Mouse (Mus musculus): ENCODE measurements around the gene Prkra. TPM values are rescaled to one million over a fixed set of nuclear protein-coding genes. Genes with fewer than 3 reads are reported as not detected.
"Not testable (repeated sequence)": the region's sequence is repeated elsewhere in the genome, so short reads cannot be mapped to it uniquely, and the experiment has no call there.

The Prkra gene
- total RNA-seq, 2 experiments from 2014 or later = 22.4 to 26.2 TPM

DNA sequence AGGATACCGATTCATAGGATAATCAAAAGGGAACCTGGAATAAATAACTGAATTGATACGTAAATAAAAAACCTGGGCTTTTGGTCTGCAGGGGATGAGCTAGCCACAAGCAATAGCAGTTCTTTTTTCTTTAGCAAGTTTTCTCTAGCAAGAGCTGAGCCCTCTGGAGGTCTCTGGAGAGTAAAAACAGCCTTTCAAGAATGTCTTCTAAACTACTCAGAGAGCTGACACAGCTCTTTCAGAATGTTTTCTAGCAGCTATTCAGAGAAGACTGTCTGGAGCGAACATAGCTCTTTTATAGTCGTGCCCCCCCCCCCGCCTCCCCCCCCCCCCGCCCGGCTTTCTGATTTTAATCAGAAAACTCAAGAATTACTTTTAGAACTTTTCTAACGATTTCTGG lies 11.6 kb upstream of the Prkra start:
- no peak for DNase-seq (ENCODE audit: extremely low spot score in 1 of 2, low spot score in 2 of 2)
- intact Hi-C loops (cut with DNase I) = no loop called here

DNA sequence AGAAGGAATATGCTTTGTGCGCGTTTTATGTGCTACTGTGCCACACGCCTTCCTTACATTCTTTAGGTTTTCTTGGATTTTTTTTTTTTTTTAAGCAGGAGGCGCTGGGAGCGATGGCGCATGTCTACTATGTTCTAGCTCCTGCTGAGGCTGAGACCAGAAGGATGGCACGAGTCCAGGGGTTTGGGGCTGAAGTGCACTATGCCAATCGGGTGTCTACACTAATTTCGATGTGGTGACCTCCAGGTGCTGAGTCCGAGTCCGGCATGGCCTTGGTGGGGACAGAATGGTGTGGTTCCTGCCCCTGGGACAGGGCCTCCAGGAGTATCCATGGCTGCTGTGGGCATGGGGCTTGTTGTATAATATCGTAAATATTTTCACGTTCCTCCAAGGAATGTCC lies 10.7 kb upstream of the Prkra start:
- DNase-seq (ENCODE audit: extremely low spot score in 1 of 2, low spot score in 2 of 2) = peak in 1 of 2 experiments; percentile 30
- intact Hi-C loops (cut with DNase I) = no loop called here

DNA sequence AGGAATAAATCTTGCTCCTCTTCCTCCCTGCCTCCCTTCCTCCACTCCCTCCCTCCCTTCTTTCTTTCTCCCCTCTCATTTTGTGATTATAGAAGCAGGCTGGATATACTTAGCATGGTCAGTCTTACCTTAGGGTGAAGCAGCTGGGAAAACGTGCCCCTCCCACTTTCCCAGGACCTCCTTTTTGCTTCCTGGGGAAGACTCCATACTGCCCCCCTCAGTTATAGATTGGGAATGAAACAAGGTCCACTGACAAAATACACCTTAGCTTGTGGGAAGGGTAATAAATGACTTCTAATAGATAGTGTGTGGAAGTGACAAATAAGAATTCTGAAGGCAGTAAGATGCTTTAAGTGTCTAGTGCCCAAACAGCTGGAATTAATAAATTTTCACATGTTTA lies 8.2 kb upstream of the Prkra start:
- intact Hi-C loops (cut with DNase I) = no loop called here

DNA sequence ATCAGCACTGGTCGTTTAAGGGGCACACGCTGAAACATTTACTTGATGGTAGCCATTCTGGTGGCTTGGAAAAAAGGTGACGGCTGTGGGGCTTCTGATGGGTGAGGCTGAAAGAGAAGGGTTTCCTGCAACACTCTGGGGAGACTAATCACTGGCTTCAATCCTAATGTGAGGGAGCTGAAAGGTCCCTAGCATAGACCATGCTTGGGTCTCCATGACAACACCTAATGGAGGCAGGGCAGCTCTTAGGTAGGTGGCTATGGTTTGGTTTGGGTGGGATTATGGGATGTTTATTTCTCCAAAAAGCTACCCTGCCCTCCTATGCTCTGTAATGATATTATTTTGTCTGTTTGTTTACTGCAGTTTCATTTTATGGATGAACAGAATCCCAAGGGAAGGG lies 7.6 kb upstream of the Prkra start:
- DNase-seq (ENCODE audit: extremely low spot score in 1 of 2, low spot score in 2 of 2) = no peak
- intact Hi-C loops (cut with DNase I) = no loop called here

More for the DNA sequence above, 8.2 kb upstream of the Prkra start:
- DNase-seq (ENCODE audit: extremely low spot score in 1 of 2, low spot score in 2 of 2) = no peak

DNA sequence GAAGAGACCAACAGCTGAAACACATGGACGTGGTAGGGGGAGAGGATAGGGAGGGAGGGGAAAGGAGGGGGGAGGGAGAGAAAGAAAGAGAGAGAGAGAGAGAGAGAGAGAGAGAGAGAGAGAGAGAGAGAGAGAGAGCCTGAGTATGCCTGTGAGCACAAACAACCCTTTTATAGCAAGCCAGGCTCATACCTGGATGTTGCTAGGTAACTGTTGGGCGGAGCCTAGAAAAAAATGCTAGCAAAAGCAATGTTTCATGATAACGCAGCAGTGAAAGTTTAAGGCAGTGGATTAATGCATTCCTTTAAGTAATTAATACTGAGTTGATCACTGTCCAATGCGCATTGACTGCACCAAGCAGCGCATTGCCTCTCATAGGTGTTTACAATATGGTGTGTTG lies 6.8 kb upstream of the Prkra start:
- intact Hi-C loops (cut with DNase I) = no loop called here

DNA sequence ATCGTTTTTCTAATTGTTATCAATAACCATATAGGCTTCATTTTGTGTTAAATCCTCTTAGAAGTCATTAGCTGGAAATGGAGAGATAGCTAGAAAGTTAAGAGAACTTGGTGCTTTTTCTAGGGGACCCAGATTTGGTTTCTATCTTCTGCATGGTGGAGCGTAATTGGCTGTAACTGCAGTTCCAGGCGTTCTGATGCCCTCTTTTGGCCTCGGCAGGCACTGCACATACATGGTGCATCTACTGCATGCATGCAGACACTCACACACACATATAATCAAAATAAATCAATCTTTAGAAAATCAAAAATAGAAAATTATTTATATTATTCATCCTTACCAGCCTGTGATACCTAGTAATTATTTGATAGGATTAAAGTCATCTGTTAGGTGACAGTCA lies 5.3 kb upstream of the Prkra start:
- no peak for DNase-seq (ENCODE audit: extremely low spot score in 1 of 2, low spot score in 2 of 2)
- intact Hi-C loops (cut with DNase I) = no loop called here

More for the DNA sequence above, 6.8 kb upstream of the Prkra start:
- no peak for DNase-seq (ENCODE audit: extremely low spot score in 1 of 2, low spot score in 2 of 2)

DNA sequence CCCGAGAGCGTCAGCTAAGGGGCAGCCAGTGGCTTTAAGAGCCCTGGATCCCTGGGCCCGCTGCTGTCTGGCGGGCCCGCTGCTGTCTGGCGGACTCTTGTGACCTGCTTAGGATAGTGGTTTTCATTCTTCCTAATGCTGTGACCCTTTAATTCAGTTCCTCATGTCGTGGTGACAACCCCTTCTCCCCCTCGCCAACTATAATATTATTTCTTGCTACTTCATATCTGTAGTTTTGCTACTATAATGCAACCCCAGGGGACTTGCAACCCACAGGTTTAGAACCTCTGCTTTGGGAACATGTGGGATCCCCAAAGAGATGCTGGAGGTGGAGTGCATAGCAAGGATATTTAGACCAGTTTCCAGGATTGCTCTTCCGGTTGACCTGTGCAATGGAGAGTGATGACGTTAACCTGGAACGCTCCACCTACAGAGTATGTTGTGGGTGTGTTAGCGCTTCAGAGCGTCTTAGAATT lies 889 bp upstream of the Prkra start:
- intact Hi-C loops (cut with DNase I) = no loop called here
- peak in 1 of 2 experiments; percentile 26 for DNase-seq (ENCODE audit: extremely low spot score in 1 of 2, low spot score in 2 of 2)

DNA sequence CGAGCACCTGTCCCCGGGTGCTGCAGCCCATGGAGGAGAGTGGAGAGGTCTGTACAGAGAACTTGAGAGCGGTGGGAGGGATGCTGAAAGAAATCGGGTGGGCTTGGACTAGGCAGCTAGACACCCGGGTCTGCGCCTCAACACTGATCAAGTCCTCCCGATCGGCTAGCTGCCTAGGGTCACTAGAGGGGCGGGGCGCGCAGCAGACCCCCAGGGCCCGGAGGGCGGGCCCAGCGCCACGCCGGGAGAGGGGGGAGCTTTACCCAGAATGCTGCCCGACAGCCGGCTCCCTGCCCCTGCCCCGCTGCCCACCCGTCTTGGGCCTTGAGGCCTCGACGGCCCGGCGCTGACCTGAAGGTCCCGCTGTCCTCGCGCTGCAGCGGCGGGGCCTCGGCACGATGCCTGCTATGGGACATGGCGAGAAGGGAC lies 360 bp downstream of the Prkra start:
- DNase-seq (ENCODE audit: extremely low spot score in 1 of 2, low spot score in 2 of 2) = peak in 1 of 2 experiments; percentile 77
- intact Hi-C loops (cut with DNase I) = no loop called here

DNA sequence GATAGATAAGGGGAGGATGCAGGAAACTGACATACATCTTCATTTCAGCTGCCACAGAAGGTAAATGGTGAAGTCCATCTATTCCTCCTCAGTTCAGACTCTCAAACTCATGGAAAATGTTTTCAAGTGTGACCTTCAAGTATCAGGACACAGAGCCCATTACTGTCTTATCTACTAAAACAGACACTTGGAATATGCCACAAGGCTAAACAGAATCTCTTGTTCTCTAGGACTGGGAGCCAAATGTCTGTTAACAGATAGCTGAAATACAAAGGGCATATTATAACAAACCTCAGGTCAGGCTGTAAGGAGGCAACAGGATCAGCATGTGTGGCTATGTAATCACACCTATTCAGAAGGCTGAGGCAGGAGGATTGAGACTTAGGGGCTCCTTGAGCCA lies 4.0 kb downstream of the Prkra start:
- no peak for DNase-seq (ENCODE audit: extremely low spot score in 1 of 2, low spot score in 2 of 2)
- intact Hi-C loops (cut with DNase I) = no loop called here

DNA sequence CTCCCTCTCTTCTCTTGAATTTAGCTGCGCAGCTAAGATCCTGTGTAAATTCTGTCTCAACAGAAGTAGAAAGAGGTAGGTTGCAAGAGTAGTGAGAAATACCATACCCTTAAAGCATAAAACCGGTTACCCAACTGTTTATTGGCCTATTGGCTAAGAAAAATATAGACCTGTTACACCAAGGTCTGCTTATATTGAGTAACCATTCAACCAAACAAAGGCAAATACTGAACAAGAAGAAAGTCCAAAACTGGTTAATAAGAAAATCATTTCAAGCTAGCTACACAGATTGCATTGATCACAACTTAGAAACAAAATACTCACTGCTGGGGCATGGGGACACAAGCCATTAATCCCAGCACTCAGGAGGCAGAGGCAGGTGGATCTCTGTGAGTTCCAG lies 8.2 kb downstream of the Prkra start:
- intact Hi-C loops (cut with DNase I) = no loop called here
- DNase-seq (ENCODE audit: extremely low spot score in 1 of 2, low spot score in 2 of 2) = no peak

DNA sequence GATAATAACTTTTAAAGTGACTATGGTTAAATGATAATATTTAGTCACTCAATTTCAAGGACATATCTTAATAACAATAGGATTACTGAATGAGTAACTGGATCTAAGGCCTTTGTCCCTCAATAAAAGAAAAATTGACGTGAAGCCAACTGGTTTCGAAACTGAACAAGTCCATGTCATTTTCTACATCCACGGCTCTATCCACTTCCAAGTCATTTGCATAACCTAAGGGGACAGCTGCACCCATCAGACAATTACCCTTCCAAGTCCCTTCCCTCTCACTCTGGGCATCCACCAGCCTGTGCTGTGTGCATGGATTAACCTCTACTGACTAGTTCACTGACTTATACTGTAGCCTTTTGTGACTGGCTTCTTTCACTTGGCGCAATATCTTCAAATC lies 16.2 kb downstream of the Prkra start:
- DNase-seq (ENCODE audit: extremely low spot score in 1 of 2, low spot score in 2 of 2) = no peak
- intact Hi-C loops (cut with DNase I) = no loop called here

DNA sequence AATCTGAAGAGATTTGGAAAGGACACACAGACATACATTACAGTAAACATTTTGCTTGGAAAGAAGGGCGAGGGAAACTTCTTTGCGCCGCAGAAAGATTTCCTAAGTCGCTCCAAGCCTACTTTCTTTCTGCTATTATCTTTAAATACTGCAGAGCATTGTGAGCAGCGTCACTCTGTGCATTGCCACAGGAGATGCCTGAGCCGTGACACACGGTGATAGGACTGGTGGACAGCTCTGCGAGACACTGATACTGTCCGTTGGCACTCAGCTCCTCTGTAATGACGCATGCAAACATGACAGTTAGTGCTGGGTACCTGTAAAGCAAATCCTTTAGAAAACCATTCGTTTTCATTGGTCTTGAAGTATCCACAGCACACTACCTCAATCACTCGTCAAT lies 17.5 kb downstream of the Prkra start:
- intact Hi-C loops (cut with DNase I) = no loop called here
- DNase-seq (ENCODE audit: extremely low spot score in 1 of 2, low spot score in 2 of 2) = no peak

DNA sequence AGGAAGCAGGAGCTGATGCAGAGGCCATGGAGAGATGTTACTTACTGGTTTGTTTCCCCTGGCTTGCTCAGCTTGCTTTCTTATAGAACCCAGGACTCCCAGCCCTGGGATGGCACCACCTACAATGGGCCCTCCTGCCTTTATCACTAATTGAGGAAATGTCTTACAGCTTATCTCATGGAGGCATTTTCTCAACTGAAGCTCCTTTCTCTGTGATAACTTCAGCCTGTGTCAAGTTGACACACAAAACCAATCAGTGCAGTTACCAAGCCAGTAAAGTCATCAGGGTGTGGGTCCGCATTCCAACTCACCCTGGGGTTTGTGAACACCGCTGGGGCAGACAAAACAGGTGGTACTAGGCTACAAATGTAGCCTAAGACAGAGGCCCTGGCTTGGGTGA lies 25.5 kb downstream of the Prkra start:
- intact Hi-C loops (cut with DNase I); DNase-seq (ENCODE audit: extremely low spot score in 1 of 2, low spot score in 2 of 2): not testable (repeated sequence)

DNA sequence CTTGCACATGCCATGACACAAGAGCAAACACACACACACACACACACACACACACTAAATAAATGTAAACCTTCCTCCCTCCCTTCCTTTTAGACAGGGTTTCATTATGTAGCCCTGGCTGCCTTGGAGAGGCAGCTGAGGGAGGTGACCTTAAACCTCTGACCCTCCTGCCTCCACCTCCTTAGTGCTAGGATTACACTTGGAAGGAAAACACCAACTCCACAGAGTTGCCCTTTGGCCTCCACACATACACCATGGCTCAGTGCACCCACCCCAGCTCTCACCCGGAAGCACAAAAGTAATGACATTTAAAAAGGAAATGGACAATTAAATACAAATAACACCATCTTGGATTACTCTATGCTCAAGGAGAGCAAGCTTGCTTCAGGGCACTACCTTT lies 26.1 kb downstream of the Prkra start:
- DNase-seq (ENCODE audit: extremely low spot score in 1 of 2, low spot score in 2 of 2) = no peak
- intact Hi-C loops (cut with DNase I) = no loop called here

DNA sequence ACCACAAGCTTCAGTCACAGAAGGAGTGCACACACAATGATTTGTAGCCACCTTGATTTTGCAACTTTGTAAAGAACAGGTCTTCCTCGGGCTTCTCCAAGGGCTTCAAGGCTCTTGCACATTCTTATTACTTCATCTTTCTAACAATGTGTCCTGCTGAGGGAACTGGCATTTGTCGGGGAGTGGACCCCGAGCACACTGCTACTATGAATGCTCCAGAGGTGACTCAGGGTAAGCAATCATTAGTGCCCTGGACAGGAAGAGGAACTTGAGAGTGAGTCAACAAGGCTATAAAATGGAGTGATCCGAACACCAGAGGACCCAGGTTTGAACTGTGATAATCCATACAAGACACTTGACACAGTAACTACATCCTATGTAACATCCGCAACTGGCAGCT lies 27.6 kb downstream of the Prkra start:
- DNase-seq (ENCODE audit: extremely low spot score in 1 of 2, low spot score in 2 of 2) = no peak
- intact Hi-C loops (cut with DNase I) = no loop called here

DNA sequence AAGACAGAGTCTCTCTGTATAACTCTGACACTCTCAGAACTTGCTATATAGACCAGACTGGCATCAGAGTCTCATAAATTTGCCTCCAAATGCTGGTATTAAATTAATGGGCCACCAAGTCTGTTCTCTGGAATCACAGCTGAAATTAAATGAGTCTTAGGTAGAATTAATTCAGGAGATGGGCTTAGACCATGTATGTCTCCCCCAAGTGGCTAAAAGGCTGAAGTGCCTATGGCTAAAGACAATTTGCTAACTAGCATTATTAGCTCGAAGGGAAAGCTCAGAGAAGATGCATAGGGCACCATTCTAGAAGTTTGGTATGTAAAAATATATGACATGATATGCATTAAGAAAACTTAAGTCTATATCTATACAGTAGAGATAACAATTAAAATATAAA lies 29.7 kb downstream of the Prkra start:
- DNase-seq (ENCODE audit: extremely low spot score in 1 of 2, low spot score in 2 of 2) = peak; percentile 29 to 33
- intact Hi-C loops (cut with DNase I) = loop anchor here (2.0 kb wide), 1 partner anchor 251 kb away; no protein-coding TSS in a partner anchor

DNA sequence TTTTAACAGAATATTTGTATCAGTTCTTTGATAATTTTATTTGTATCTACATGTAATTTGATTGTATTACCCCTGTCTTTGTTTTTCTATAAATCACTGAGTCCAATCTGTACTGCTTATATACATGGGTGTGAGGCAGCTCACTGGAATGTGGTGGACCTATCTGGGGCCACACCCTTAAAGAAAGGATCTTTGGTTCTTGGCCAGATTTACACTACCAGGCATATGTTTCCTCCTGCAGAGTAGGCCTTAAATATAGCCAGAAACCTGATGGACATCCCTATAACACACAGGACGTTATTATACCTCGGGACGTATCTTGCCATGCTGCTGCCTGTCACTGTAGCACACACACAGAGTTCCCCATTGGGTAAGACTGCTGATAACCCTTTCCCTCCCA lies 35.8 kb downstream of the Prkra start:
- DNase-seq (ENCODE audit: extremely low spot score in 1 of 2, low spot score in 2 of 2) = no peak
- intact Hi-C loops (cut with DNase I) = no loop called here

DNA sequence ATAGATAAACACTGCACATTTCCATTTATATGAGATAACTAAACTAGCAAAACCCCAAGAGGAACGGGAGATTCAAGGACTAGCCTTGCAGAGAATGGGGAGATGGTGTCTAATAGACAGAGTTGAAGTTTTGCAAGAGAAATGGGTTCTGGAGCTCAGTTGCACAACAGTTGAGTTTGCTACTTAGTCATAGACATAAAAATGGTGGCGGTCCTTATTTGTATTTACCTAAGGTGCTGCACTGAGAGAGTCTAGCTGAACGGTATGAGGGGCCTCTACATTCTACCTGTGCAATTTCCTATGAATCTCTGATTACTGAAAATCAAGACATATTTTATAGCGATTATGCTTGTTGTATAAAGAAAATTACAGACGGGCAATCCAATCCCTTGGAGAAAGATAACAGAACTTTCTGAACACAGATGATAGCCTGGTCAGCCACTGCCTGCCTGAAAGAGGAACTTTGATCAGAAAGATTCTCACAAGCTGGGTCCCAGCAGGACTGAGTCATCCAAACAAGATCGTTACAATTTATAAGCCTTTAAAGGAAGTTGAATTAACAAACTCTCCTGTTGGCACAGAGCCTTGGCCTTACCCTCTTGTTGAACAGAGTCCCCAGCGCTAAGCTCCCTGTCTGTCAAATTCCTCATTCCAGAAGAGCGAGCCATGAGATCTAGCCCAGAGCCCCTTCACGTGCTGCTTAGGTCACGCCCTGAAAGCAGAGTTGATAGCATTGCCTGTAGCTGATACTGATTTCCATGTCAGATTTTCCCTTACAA lies 37.3 kb downstream of the Prkra start:
- DNase-seq (ENCODE audit: extremely low spot score in 1 of 2, low spot score in 2 of 2) = no peak
- intact Hi-C loops (cut with DNase I) = no loop called here

DNA sequence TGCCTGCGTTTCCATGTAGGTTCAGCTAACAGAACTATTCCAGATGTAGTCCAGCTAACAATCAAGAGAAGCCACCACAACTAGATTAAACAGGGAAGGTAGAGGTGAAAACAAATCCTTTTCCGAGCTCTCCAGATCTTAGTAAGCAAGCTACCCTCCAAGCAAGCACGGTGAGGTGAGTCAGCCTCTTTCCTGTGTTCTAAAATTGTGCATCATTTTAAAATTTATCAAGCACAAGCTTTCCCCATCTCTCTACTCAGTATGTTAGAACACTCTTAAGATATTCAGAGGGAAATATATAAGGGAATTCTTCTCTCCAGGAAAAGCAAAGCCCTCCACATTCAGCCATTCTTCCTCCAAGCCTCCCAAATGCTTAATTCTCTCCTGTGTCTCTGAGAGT lies 41.1 kb downstream of the Prkra start:
- intact Hi-C loops (cut with DNase I) = no loop called here
- DNase-seq (ENCODE audit: extremely low spot score in 1 of 2, low spot score in 2 of 2) = no peak

DNA sequence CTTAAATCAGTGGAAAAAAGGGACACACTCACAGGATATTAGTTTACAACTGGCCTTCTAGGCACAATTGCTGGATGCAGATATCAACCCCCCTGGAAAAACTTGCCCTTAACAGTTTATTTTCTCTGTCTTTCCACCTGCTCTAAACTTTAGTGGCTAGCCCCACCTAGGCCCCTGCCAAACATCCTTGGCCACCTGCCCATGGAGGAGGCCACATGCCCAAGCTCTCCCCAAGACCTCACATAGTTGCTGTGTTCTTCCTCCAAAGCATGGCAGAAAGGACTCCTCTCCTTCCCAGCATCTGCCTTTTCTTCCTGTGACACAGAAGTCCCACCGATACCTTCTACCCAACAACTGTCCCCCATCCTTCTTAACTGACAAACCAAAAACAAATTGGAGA lies 45.6 kb downstream of the Prkra start:
- intact Hi-C loops (cut with DNase I) = no loop called here
- DNase-seq (ENCODE audit: extremely low spot score in 1 of 2, low spot score in 2 of 2) = peak in 1 of 2 experiments; percentile 32

DNA sequence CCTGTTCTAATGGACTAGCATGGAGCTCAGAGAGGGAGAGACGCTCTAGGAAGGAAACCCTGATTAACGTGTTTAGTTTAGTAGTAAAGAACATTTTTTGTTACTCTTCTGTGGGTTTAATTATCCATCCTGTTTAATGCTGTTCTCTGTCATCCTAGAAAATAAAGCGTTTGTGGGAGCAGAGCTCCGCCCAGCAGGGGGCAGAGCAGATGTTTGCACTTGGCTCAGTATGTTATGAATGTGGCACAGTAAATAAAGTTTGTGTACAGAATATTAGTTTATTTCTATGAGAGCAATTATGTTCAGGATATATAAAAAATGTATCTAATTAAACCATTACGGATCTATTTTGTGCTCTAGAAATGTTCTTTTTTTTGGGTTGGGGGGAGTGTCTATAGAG lies 48.6 kb downstream of the Prkra start:
- DNase-seq (ENCODE audit: extremely low spot score in 1 of 2, low spot score in 2 of 2) = no peak
- intact Hi-C loops (cut with DNase I) = no loop called here
